Mouse (Mus musculus) ES-E14 (cell line): ENCODE data around the gene Nufip2.

Source experiments
- CHD2 ChIP-seq: IDR thresholded peaks from 2 replicates; pipeline ENCODE4 v1.6.1; 2014; ENCODE audit warnings: mild to moderate bottlenecking, low read depth, low read length, inconsistent platforms
- HCFC1 ChIP-seq: IDR thresholded peaks from 2 replicates; pipeline ENCODE4 v1.6.1; 2012; ENCODE audit warnings: low read length, inconsistent platforms, borderline replicate concordance; ENCODE audit not compliant: insufficient read depth
- MAFK ChIP-seq: IDR thresholded peaks from 2 replicates; pipeline ENCODE4 v1.6.1; 2014; ENCODE audit warnings: mild to moderate bottlenecking, low read depth, low read length, inconsistent platforms; ENCODE audit not compliant: insufficient read depth
- ZC3H11A ChIP-seq: IDR thresholded peaks from 2 replicates; pipeline ENCODE4 v1.6.1; 2012; ENCODE audit warnings: low read depth, mild to moderate bottlenecking, inconsistent platforms, low read length, borderline replicate concordance
- ZNF384 ChIP-seq: IDR thresholded peaks from 2 replicates; pipeline ENCODE4 v1.6.1; 2012; ENCODE audit warnings: low read depth, low read length, inconsistent platforms

DNA sequence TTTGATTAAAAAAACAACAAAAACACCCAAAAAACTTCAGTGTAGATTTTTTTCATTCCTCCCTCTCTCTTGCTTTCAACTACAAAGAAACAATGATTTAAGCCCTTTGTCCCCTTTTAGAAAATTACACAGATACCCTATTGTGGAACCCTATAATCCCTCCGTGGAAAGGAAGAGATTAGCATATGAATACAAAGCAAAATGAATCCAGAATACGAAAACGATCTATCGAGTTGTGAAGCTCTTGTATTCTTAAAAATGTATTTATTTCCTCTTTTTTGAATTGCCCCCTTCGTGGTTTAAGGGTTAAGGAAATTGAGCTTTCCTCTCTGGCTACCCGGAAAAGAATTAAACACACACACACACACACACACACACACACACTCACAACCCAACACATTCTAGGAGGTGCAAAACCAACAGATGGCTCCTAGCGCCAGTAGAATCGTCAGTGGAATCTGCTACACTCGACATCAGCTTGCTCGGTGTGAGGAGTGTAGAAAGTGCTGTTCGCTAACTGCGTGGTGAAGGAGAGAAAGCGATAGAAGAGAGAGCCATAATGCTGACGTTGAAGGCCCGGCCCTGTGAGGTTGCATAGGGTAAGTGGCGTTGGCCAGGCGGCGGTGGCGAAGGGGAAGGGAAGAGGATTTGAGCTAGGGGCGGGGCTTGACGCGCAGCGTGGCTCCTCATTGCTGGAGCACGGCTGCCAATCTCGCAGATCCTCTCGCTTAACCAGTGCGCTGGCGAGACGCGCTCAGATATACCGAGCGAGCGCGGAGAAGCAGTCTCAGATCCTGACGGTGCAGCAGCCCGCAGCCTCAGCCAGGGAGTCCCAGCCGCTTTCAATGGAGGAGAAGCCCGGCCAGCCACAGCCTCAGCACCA is at the start of gene Nufip2:
- TF ChIP-seq MAFK (0 out of 2 replicates have a peak, but pooled peaks have one; percentile 3), HCFC1 (peak; percentile 73; the same call in 1 of the 2 replicates), ZC3H11A (peak; percentile 70; the same call in 1 of the 2 replicates), CHD2 (0 out of 2 replicates have a peak, but pooled peaks have one; percentile 55), ZNF384 (no peak)
